Mouse (Mus musculus) heart, postnatal 4 days (tissue): ENCODE measurements around the gene Urad. TPM values are rescaled to one million over a fixed set of nuclear protein-coding genes. Genes with fewer than 3 reads are reported as not detected.

ENCODE experiments used
- DNase-seq: peaks from one replicate; pipeline ENCODE4 v3.0.0; 2021
- total RNA-seq, 2 experiments: library from RNA; stranded (reverse); gene quantifications; 2 replicates each; pipeline ENCODE4 v1.2.3; 2021

The Urad gene
- total RNA-seq, 2 experiments from 2014 or later: not detected

- peak; percentile 59 for DNase-seq
Observed at GRCm38 (mm10) chr5:147299255-147300000, 22.8 kb downstream of the Urad start.

GRCm38 (mm10) chr5:147297249-147297648, 25.0 kb downstream of the Urad start:
- DNase-seq: no peak

GRCm38 (mm10) chr5:147294121-147294520, 28.1 kb downstream of the Urad start:
- no peak for DNase-seq

- DNase-seq: peak; percentile 75
Observed at GRCm38 (mm10) chr5:147293127-147293910, 28.9 kb downstream of the Urad start.

GRCm38 (mm10) chr5:147292506-147293120, 29.6 kb downstream of the Urad start:
- DNase-seq: no peak

- no peak for DNase-seq
Observed at GRCm38 (mm10) chr5:147291764-147292505, 30.3 kb downstream of the Urad start.

GRCm38 (mm10) chr5:147284365-147284764, 37.9 kb downstream of the Urad start:
- DNase-seq: no peak

- DNase-seq: no peak
Observed at GRCm38 (mm10) chr5:147277547-147277925, 44.7 kb downstream of the Urad start.

- no peak for DNase-seq
Observed at GRCm38 (mm10) chr5:147276701-147277546, 45.3 kb downstream of the Urad start.

GRCm38 (mm10) chr5:147275761-147276160, 46.5 kb downstream of the Urad start:
- DNase-seq: no peak

GRCm38 (mm10) chr5:147274174-147275141, 47.8 kb downstream of the Urad start:
- no peak for DNase-seq

GRCm38 (mm10) chr5:147272808-147273345, 49.4 kb downstream of the Urad start:
- DNase-seq: no peak

GRCm38 (mm10) chr5:147272046-147272807, 50.0 kb downstream of the Urad start:
- DNase-seq: no peak

- no peak for DNase-seq
Observed at GRCm38 (mm10) chr5:147270673-147271655, 51.3 kb downstream of the Urad start.

GRCm38 (mm10) chr5:147269926-147270672, 52.1 kb downstream of the Urad start, which contains the start of gene Pdx1:
Pdx1 (plus strand) TSS chr5:147269959.
- no peak for DNase-seq

- no peak for DNase-seq
Observed at GRCm38 (mm10) chr5:147269371-147269770, 52.9 kb downstream of the Urad start.

- DNase-seq: no peak
Observed at GRCm38 (mm10) chr5:147268728-147269127, 53.5 kb downstream of the Urad start.
